Mouse (Mus musculus): ENCODE data around the gene Ror2. TPM values are rescaled to one million over a fixed set of nuclear protein-coding genes. Genes with fewer than 3 reads are reported as not detected.

The Ror2 gene
- polyA plus RNA-seq, 1 experiment: 5.9 TPM

DNA sequence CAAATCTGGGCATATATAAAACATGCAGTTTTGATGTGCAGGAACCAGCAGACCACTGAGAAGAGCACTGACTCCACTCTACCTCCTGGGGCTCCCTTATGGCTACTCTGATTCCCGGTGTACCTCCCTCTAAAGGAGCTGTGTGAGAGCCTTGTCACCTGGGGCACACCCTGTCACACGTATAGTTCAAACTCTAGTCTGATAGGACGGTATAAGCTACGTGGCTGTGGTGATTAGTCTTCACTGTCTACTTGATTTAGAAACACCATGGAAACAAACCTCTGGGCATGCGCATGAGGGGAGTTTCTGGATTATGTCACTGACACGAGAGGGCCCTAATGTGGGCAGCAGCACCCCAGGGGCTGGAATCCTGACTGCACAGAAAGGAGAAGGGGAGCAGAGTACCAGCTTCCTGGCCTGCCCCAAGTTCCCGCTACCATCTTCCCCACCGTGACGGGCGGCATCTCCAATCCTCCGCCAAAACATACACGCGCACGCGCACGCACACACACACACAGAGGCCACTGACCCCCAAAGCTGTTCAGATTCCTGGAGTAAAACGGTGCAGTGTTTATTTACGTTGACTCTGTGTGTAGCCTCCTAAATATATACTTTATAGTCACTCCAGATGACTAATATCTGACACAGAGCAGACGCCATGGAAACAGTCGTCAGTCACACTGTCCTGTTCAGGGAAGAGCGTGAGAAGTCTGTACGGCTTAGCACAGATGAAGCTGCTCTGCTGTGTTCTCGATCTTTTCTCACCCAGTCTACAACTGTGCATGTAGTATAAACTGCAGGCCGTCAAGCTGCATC lies 37.1 kb downstream of the Ror2 start:
- Histone ChIP-seq H3K27me3 (ENCODE audit: control insufficient read depth, insufficient read depth, low read length) (no peaks in the 10 kb centered on the region), H3K27ac (ENCODE audit: insufficient read depth, low read depth, low read length) (no peak overlapping the region; the same call in 1 of the 2 replicates), H3K4me3 (ENCODE audit: low read depth, low read length) (peak overlapping the region; percentile 24; the same call in 1 of the 2 replicates), H3K4me1 (ENCODE audit: control insufficient read depth, insufficient read depth, insufficient read length, low read length) (peaks cover 23% of the 10 kb centered on the region), H3K36me3 (ENCODE audit: control insufficient read depth, insufficient read depth, low read length) (no peaks in the 10 kb centered on the region)
- TF ChIP-seq POLR2A (IDR thresholded peaks at IDR 0.05; ENCODE audit: low read depth, low read length): no peak
- no peak for TF ChIP-seq CTCF (IDR thresholded peaks at IDR 0.05; ENCODE audit: extremely low read depth, insufficient read length, insufficient replicate concordance, low read depth, low read length)
- 57% methylated on average over 24 of the region's 24 CpGs for WGBS

DNA sequence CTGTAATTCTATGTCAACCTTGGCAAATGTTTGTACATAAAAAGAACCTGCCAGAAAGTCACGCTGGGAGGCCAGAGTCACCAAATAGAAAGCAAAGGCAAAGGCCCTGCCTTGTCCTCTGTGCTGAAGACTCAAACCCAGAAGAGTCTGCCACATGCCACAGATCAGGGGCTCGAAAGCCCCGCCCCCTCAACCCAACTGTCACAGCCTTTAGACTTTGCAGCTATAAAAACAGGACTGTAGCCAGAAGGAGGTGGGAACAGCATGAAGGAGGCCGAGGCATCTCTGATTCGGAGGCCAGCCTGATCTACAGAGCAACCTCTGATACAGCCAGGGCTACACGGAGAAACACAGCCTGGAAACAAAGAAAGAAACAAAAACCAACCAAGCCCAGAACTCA lies 37.8 kb downstream of the Ror2 start:
- 17% methylated on average over 6 of the region's 6 CpGs for WGBS
- Histone ChIP-seq H3K4me3 (ENCODE audit: low read depth, low read length) (no peak overlapping the region), H3K4me1 (ENCODE audit: control insufficient read depth, insufficient read depth, insufficient read length, low read length) (peaks cover 23% of the 10 kb centered on the region), H3K27me3 (ENCODE audit: control insufficient read depth, insufficient read depth, low read length) (no peaks in the 10 kb centered on the region), H3K27ac (ENCODE audit: insufficient read depth, low read depth, low read length) (peak overlapping the region; percentile 40), H3K36me3 (ENCODE audit: control insufficient read depth, insufficient read depth, low read length) (no peaks in the 10 kb centered on the region)
- no peak for TF ChIP-seq POLR2A (IDR thresholded peaks at IDR 0.05; ENCODE audit: low read depth, low read length)
- no peak for TF ChIP-seq CTCF (IDR thresholded peaks at IDR 0.05; ENCODE audit: extremely low read depth, insufficient read length, insufficient replicate concordance, low read depth, low read length)

DNA sequence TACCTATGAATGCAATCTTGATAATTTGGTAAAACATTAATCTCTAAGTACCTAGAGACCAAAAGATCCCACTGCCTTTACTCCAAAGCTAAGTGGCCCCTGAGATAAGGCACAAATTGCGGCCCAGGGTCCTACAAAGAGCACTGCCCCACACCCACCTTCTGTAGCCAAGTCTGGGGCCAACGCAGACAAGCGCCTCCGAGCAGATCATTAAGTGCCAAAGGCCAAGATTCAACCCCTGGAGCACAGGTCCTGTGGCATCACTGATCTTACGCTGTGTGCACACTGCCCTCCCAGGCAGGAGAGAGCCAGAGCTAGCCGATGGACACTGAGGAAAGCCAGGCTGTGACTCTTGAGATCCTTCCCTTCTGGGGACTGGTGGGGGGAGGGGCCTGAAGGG lies 38.7 kb downstream of the Ror2 start:
- Histone ChIP-seq H3K27ac (ENCODE audit: insufficient read depth, low read depth, low read length) (no peak overlapping the region), H3K27me3 (ENCODE audit: control insufficient read depth, insufficient read depth, low read length) (no peaks in the 10 kb centered on the region), H3K36me3 (ENCODE audit: control insufficient read depth, insufficient read depth, low read length) (no peaks in the 10 kb centered on the region), H3K4me3 (ENCODE audit: low read depth, low read length) (no peak overlapping the region), H3K4me1 (ENCODE audit: control insufficient read depth, insufficient read depth, insufficient read length, low read length) (peaks cover 23% of the 10 kb centered on the region)
- TF ChIP-seq CTCF (IDR thresholded peaks at IDR 0.05; ENCODE audit: extremely low read depth, insufficient read length, insufficient replicate concordance, low read depth, low read length): no peak
- TF ChIP-seq POLR2A (IDR thresholded peaks at IDR 0.05; ENCODE audit: low read depth, low read length): no peak
- 29% methylated on average over 6 of the region's 6 CpGs for WGBS

DNA sequence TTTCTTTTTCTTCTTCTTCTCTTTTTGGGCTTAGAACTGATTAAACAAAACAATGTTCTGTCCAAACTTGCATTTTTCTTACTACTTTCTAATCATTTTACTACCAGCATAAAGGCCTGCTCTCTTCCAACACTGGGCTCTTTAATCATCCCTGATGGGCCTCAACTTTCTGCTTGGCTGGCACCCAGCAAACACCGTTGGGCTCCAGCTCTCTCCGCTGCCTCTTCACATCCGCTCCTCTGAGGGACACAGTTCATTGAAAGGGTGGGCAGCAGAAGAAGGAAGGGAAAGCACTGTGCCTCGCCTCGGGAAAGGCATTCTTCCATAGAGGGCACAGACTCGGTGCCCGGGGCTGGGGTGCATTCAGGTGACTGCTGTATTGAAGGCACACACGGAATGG lies 41.8 kb downstream of the Ror2 start:
- H3K36me3 ChIP-seq (ENCODE audit: control insufficient read depth, insufficient read depth, low read length): no peaks in the 10 kb centered on the region
- no peak overlapping the region for H3K4me3 ChIP-seq (ENCODE audit: low read depth, low read length)
- peaks cover 23% of the 10 kb centered on the region for H3K4me1 ChIP-seq (ENCODE audit: control insufficient read depth, insufficient read depth, insufficient read length, low read length)
- H3K27me3 ChIP-seq (ENCODE audit: control insufficient read depth, insufficient read depth, low read length): no peaks in the 10 kb centered on the region
- 24% methylated on average over 8 of the region's 8 CpGs for whole genome bisulfite sequencing
- no peak for TF ChIP-seq POLR2A (IDR thresholded peaks at IDR 0.05; ENCODE audit: low read depth, low read length)
- no peak for TF ChIP-seq CTCF (IDR thresholded peaks at IDR 0.05; ENCODE audit: extremely low read depth, insufficient read length, insufficient replicate concordance, low read depth, low read length)
- H3K27ac ChIP-seq (ENCODE audit: insufficient read depth, low read depth, low read length): no peak overlapping the region

DNA sequence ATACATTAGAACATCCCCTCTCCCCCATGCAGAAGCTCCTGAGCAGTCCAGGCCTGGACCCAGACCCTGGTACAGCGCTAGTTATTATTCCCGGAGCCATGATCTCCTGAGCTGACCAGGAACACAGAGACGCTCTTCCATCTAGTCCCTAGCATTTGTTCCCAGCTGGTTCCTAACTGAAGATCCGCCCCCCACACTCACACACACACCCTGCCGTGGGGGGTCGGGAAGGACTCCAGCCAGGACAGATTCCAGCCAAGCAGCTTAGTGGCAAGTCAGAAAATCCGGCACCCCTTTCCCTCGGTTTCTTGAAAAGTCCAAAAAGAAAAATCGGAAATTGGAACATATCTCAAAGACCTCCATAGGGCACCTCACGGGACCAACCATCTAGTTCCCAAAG lies 48.5 kb downstream of the Ror2 start:
- no peaks in the 10 kb centered on the region for H3K27me3 ChIP-seq (ENCODE audit: control insufficient read depth, insufficient read depth, low read length)
- H3K4me1 ChIP-seq (ENCODE audit: control insufficient read depth, insufficient read depth, insufficient read length, low read length): peaks cover under 1% of the 10 kb centered on the region
- H3K27ac ChIP-seq (ENCODE audit: insufficient read depth, low read depth, low read length): no peak overlapping the region
- H3K36me3 ChIP-seq (ENCODE audit: control insufficient read depth, insufficient read depth, low read length): no peaks in the 10 kb centered on the region
- TF ChIP-seq POLR2A (IDR thresholded peaks at IDR 0.05; ENCODE audit: low read depth, low read length) (no peak), CTCF (IDR thresholded peaks at IDR 0.05; ENCODE audit: extremely low read depth, insufficient read length, insufficient replicate concordance, low read depth, low read length) (no peak)
- H3K4me3 ChIP-seq (ENCODE audit: low read depth, low read length): no peak overlapping the region
- 81% methylated on average over 10 of the region's 10 CpGs for WGBS

DNA sequence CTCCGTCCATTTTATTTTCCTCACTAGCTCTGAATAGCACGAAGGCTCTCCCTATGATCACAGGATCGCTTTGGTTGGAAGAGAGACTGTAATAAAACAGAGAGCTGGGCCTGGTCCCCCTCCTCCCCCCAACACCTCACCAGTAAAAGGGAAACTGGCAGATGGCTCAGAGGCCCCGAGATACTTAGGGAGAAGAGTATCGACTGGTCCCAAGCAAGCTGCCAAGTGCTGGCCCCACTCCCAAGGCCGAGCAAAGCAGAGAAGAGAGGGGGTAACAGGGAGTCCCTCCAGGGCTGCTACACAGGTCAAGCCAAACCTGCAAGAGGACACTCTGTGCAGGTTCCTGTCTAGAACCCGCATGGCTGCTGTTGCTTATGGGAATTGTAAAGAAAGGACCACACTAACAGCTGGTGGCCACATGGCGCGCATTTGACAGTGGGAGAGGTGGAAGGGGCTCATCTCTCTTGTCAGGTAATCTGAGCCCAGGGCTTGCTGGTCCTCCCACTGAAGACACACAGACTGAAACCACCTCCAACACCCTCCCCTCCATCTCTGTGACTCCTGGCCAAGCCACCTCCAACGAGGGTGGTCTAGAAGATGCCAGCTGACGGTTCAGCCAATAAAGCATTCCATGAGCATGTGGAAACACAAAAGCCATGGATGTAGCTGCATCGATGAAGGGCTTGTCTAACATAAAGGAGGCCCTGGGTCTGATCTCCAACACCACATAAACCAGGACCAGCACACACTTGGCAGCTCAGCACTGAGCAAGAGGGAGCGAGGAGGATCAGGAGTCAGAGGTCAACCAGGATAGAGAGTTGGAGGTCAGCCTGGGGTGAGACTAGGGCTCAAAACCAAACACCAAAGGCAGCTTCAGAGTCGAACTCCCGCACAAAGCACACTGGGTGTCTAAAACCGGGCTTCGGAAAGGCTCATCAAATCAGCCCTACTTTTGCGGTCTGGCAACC lies 49.2 kb downstream of the Ror2 start:
- WGBS: 54% methylated on average over 18 of the region's 18 CpGs
- no peak for TF ChIP-seq POLR2A (IDR thresholded peaks at IDR 0.05; ENCODE audit: low read depth, low read length)
- TF ChIP-seq CTCF (IDR thresholded peaks at IDR 0.05; ENCODE audit: extremely low read depth, insufficient read length, insufficient replicate concordance, low read depth, low read length): no peak
- Histone ChIP-seq H3K36me3 (ENCODE audit: control insufficient read depth, insufficient read depth, low read length) (no peaks in the 10 kb centered on the region), H3K27me3 (ENCODE audit: control insufficient read depth, insufficient read depth, low read length) (no peaks in the 10 kb centered on the region), H3K27ac (ENCODE audit: insufficient read depth, low read depth, low read length) (no peak overlapping the region), H3K4me3 (ENCODE audit: low read depth, low read length) (no peak overlapping the region), H3K4me1 (ENCODE audit: control insufficient read depth, insufficient read depth, insufficient read length, low read length) (peaks cover 2% of the 10 kb centered on the region)

DNA sequence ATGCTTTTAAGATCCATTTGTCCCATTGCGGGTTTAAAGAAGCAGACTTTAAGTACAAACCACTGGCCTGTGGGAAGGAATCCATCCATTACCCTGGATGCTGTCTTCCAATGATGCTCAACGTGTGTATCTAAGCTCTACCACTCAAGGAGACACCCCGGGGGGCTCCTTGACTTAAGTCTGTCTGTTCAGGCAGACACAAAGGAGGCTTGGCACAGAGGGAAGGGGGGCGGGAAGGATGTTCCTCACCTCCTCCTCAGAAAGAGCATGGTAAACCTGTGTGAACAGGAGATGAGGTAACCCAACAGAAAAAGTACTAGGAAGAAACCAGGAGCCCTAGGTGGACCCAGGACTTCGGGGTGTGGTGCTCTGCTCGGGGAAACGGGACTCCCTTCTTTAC lies 50.0 kb downstream of the Ror2 start:
- Histone ChIP-seq H3K36me3 (ENCODE audit: control insufficient read depth, insufficient read depth, low read length) (no peaks in the 10 kb centered on the region), H3K4me3 (ENCODE audit: low read depth, low read length) (no peak overlapping the region), H3K4me1 (ENCODE audit: control insufficient read depth, insufficient read depth, insufficient read length, low read length) (peaks cover 2% of the 10 kb centered on the region), H3K27me3 (ENCODE audit: control insufficient read depth, insufficient read depth, low read length) (no peaks in the 10 kb centered on the region), H3K27ac (ENCODE audit: insufficient read depth, low read depth, low read length) (no peak overlapping the region)
- TF ChIP-seq CTCF (IDR thresholded peaks at IDR 0.05; ENCODE audit: extremely low read depth, insufficient read length, insufficient replicate concordance, low read depth, low read length) (no peak), POLR2A (IDR thresholded peaks at IDR 0.05; ENCODE audit: low read depth, low read length) (no peak)
- WGBS: 43% methylated on average over 7 of the region's 7 CpGs

All from small intestine, adult 2 months (tissue).